Mouse (Mus musculus): ENCODE measurements around the gene Stip1. TPM values are rescaled to one million over a fixed set of nuclear protein-coding genes. Genes with fewer than 3 reads are reported as not detected.

Stip1 gene
- total and polyA plus RNA-seq, 3 experiments = 178 to 314 (median 202) TPM

- Histone ChIP-seq H3K4me3 (replicated peaks in 1 of 3; ENCODE audit: low read depth in 2 of 3, low read length in 2 of 3, poor library complexity in 1 of 3) (peak overlapping the region in 2 of 3 experiments; percentile 72 to 88), H3K4me1 (ENCODE audit: control insufficient read depth in 1 of 2, insufficient read depth in 2 of 2) (peaks cover 12 to 40% of the 10 kb centered on the region in 2 experiments), H3K4me2 (ENCODE audit: insufficient read depth, low read depth, poor library complexity, severe bottlenecking) (peak overlapping the region; percentile 60; the same call in 1 of the 2 replicates), H3K9ac (ENCODE audit: insufficient read depth, low read depth) (no peak overlapping the region), H3K36me3 (replicated peaks in 1 of 2; ENCODE audit: control insufficient read depth in 1 of 2, insufficient read depth in 1 of 2, low read length in 1 of 2) (peaks cover 0 to 13% of the 10 kb centered on the region in 2 experiments), H3K27me3 (replicated peaks) (peaks cover 12% of the 10 kb centered on the region), H3K27ac (ENCODE audit: insufficient read depth, low read depth) (no peak overlapping the region), H3K9me3 (replicated peaks; ENCODE audit: low read length) (no peaks in the 10 kb centered on the region), H3K79me2 (replicated peaks; ENCODE audit: control insufficient read depth, extremely low read depth, insufficient read depth, poor library complexity, severe bottlenecking) (peaks cover 35% of the 10 kb centered on the region)
- TF ChIP-seq ZNF384 (IDR thresholded peaks at IDR 0.05; ENCODE audit: low read depth, low read length) (0 out of 2 replicates have a peak, but pooled peaks have one; percentile 6), BHLHE40 (IDR thresholded peaks at IDR 0.05; ENCODE audit: low read depth, low read length) (no peak)
- dilution Hi-C loops (cut with MboI; ENCODE audit: extremely low pct_ligation_motif_present, extremely low pct_unique_long_range_greater_than_20kb, low sequenced_read_pairs) (no loop called here), in situ Hi-C loops (cut with MboI; ENCODE audit: low pct_ligation_motif_present, low pct_unique_long_range_greater_than_20kb, low sequenced_read_pairs) (no loop called here)
- DNase-seq (ENCODE audit: extremely low read depth) = no peak
Observed at GRCm38 (mm10) chr19:7041171-7041570, 1.4 kb upstream of the Stip1 start.

DNA sequence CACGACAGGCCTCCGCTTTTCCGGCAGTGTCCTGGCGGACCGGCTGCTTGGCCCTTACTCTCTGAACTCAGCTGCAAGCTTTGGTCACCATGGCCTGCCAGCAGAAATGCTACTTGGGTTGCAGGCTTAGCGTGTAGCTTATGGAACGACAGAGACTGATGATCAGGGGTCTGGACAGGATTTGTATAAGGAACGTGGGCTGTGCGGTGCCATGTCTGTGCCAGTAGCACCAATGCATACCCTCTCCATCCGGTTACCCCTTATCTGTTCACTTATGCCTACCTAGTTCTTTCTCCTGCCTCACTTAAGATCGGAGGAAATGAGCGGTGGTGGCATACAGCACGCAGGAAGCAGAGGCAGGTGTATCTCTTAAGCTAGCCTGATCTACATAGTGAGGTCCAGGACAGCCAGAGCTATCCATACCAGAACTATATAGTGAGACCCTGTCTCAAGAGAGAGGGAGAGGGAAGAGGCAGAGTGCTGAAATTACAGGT lies 917 bp upstream of the Stip1 start:
- Histone ChIP-seq H3K27me3 (replicated peaks) (peaks cover 12% of the 10 kb centered on the region), H3K36me3 (replicated peaks in 1 of 2; ENCODE audit: control insufficient read depth in 1 of 2, insufficient read depth in 1 of 2, low read length in 1 of 2) (peaks cover 0 to 15% of the 10 kb centered on the region in 2 experiments), H3K79me2 (replicated peaks; ENCODE audit: control insufficient read depth, extremely low read depth, insufficient read depth, poor library complexity, severe bottlenecking) (peaks cover 39% of the 10 kb centered on the region), H3K4me2 (ENCODE audit: insufficient read depth, low read depth, poor library complexity, severe bottlenecking) (peak overlapping the region; percentile 60), H3K9me3 (replicated peaks; ENCODE audit: low read length) (no peaks in the 10 kb centered on the region), H3K4me1 (ENCODE audit: control insufficient read depth in 1 of 2, insufficient read depth in 2 of 2) (peaks cover 12 to 41% of the 10 kb centered on the region in 2 experiments), H3K4me3 (replicated peaks in 1 of 3; ENCODE audit: low read depth in 2 of 3, low read length in 2 of 3, poor library complexity in 1 of 3) (peak overlapping the region; percentile 72 to 88 (median 75)), H3K27ac (ENCODE audit: insufficient read depth, low read depth) (peak overlapping the region; percentile 53), H3K9ac (ENCODE audit: insufficient read depth, low read depth) (peak overlapping the region; percentile 79)
- DNase-seq (ENCODE audit: extremely low read depth) = no peak
- TF ChIP-seq ZC3H11A (IDR thresholded peaks at IDR 0.05; ENCODE audit: low read depth, low read length) = no peak
- TF ChIP-seq POLR2A (IDR thresholded peaks at IDR 0.05; ENCODE audit: low read depth, low read length) = no peak; the same call in 1 of the 2 replicates
- TF ChIP-seq NRF1 (IDR thresholded peaks at IDR 0.05; ENCODE audit: low read depth, low read length) = no peak
- TF ChIP-seq KAT2A (IDR thresholded peaks at IDR 0.05; ENCODE audit: insufficient replicate concordance, low read length) = no peak
- no peak for TF ChIP-seq RCOR1 (conservative IDR thresholded peaks at IDR 0.05; ENCODE audit: low read depth, low read length)
- TF ChIP-seq ZMIZ1 (IDR thresholded peaks at IDR 0.05; ENCODE audit: low read depth, low read length) = no peak
- TF ChIP-seq IRF4 (IDR thresholded peaks at IDR 0.05; ENCODE audit: low read depth, low read length) = no peak
- TF ChIP-seq CHD1 (IDR thresholded peaks at IDR 0.05; ENCODE audit: low read depth, low read length) = no peak
- TF ChIP-seq MAZ (IDR thresholded peaks at IDR 0.05; ENCODE audit: low read depth, low read length) = no peak
- TF ChIP-seq USF1 (IDR thresholded peaks at IDR 0.05; ENCODE audit: low read depth, low read length) = no peak
- TF ChIP-seq MAX (IDR thresholded peaks at IDR 0.05; ENCODE audit: low read length) = no peak; the same call in 1 of the 2 replicates
- TF ChIP-seq MEF2A (IDR thresholded peaks at IDR 0.05; ENCODE audit: borderline replicate concordance, low read depth, low read length) = no peak
- TF ChIP-seq UBTF (IDR thresholded peaks at IDR 0.05; ENCODE audit: low read depth, low read length) = no peak
- no peak for TF ChIP-seq SMC3 (IDR thresholded peaks at IDR 0.05; ENCODE audit: low read depth, low read length)
- TF ChIP-seq TCF12 (IDR thresholded peaks at IDR 0.05; ENCODE audit: low read depth, low read length) = no peak; the same call in 1 of the 2 replicates
- TF ChIP-seq MYC (IDR thresholded peaks at IDR 0.05; ENCODE audit: low read depth, low read length) = no peak
- TF ChIP-seq EP300 (IDR thresholded peaks at IDR 0.05; ENCODE audit: low read length) = no peak
- TF ChIP-seq GABPA (IDR thresholded peaks at IDR 0.05; ENCODE audit: insufficient replicate concordance, low read depth, low read length) = no peak
- TF ChIP-seq ELF1 (IDR thresholded peaks at IDR 0.05; ENCODE audit: low read depth, low read length) = no peak
- TF ChIP-seq RAD21 (IDR thresholded peaks at IDR 0.05; ENCODE audit: low read depth, low read length) = no peak
- in situ Hi-C loops (cut with MboI; ENCODE audit: low pct_ligation_motif_present, low pct_unique_long_range_greater_than_20kb, low sequenced_read_pairs) = no loop called here
- dilution Hi-C loops (cut with MboI; ENCODE audit: extremely low pct_ligation_motif_present, extremely low pct_unique_long_range_greater_than_20kb, low sequenced_read_pairs) = no loop called here
